In genomic region chr3:32736244-32737171, GRCm38 (mm10) we compare ENCODE assay signal across 8 mouse cellular contexts. TPM values are rescaled to one million over a fixed set of nuclear protein-coding genes. Genes with fewer than 3 reads are reported as not detected.
A peak's percentile ranks its signal among the peaks of the same experiment; 100 is the strongest.
DNase-seq lines count a peak whose midpoint lies in the region; ATAC-seq and TF ChIP-seq lines count a peak whose summit lies in the region.

Gene Ndufb5, plus strand, starts transcription at chr3:32736990.

- CTCF ChIA-PET in Patski (lab: Charles Lee): interaction anchor here (1.2 to 1.3 kb wide), 2 partner anchors 9 to 20 kb away, joined by 3 to 4 read pairs; no protein-coding TSS in a partner anchor

- DNase-seq in Patski (ENCODE audit: low read depth, low spot score): peak; percentile 99
- DNase-seq in cerebellum, postnatal 14 days: peak; percentile 97 to 98
- DNase-seq in frontal cortex, postnatal 14 days (ENCODE audit: low spot score in 2 of 2): peak; percentile 98 to 99
- peak; percentile 89 to 90 for DNase-seq in layer of hippocampus, postnatal 25 days (ENCODE audit: extremely low spot score in 1 of 2, low spot score in 1 of 2)
- peak; percentile 99 for DNase-seq in lung, postnatal 25 days (ENCODE audit: low spot score)
- DNase-seq in retina, embryonic 14.5 days (ENCODE audit: low spot score): peak; percentile 100
- DNase-seq in thymus, postnatal 4 days: peak; percentile 93

- H3K36me3 ChIP-seq in hindbrain, embryonic 13.5 days: peaks cover 25% of the 10 kb centered on the region

- H3K4me1 ChIP-seq in hindbrain, embryonic 13.5 days (replicated peaks): peaks cover 34% of the 10 kb centered on the region

- peak; percentile 93 for ATAC-seq in Patski
- peak; percentile 99 for ATAC-seq in hindbrain, embryonic 13.5 days (ENCODE audit: low FRiP score)

- in situ Hi-C loops in Patski (cut with MboI; ENCODE audit: low pct_unique_long_range_greater_than_20kb): no loop called here

- H3K9ac ChIP-seq in hindbrain, embryonic 13.5 days: peak within 1 kb of the TSS; percentile 90

- no peaks in the 10 kb centered on the region for H3K27me3 ChIP-seq in Patski
- H3K27me3 ChIP-seq in hindbrain, embryonic 13.5 days: no peaks in the 10 kb centered on the region

- H3K4me3 ChIP-seq in hindbrain, embryonic 13.5 days: peak within 1 kb of the TSS; percentile 92

- whole genome bisulfite sequencing in hindbrain, embryonic 13.5 days: under 1% methylated on average over 62 of the region's 62 CpGs

- H3K27ac ChIP-seq in hindbrain, embryonic 13.5 days: peak within 1 kb of the TSS; percentile 91

- H3K4me2 ChIP-seq in hindbrain, embryonic 13.5 days: peak within 1 kb of the TSS; percentile 82

- TF ChIP-seq CTCF in Patski (IDR thresholded peaks at IDR 0.05): no peak

- no peaks in the 10 kb centered on the region for H3K9me3 ChIP-seq in hindbrain, embryonic 13.5 days

- POLR2A ChIA-PET in Patski (lab: Charles Lee): interaction anchor here (0.5 to 1.7 kb wide), 6 partner anchors 9 to 949 kb away, joined by 3 to 4 read pairs (median 3); no protein-coding TSS in a partner anchor

RNA-seq across cellular contexts. Expression of gene Ndufb5, which starts in this region (rescaled TPM):
- polyA plus RNA-seq in Patski (2021): 385 TPM
- polyA plus RNA-seq in hindbrain, embryonic 13.5 days (2015; fragmentation: Nextera tagmentation; extraction: Ambion mirVana): 323 and 339 TPM in 2 replicates
- total RNA-seq in layer of hippocampus, postnatal 25 days (2021): 100 to 1,000 TPM; 200 to 202 TPM

Comparison
In these comparisons a context has a peak if more than half of its experiments do, and no peak if none do; other contexts are left out.
1. Peak in every context shown above with its lines: DNase-seq, ATAC-seq, H3K4me3 ChIP-seq and H3K27ac ChIP-seq.